Mouse (Mus musculus): ENCODE data around the gene Kmt2b.

DNA sequence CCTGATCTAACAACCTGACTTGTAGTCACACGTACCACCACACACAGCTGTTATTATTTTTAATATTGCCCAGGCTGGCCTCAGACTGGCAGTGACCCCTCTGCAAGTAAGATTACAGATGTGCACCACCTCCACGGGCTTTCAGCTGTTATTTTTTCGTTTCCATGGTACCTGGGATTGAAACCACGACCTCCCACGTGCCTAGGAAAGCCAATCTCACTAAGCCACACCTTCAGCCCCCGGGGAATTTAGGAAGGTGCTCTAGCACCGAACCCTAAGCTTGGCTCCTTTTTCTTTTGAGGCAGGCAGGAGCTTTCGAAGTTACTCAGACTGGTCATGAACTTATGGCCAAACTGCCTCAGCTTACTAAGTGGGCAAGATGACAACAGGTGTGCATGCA is 15.9 kb upstream of the Kmt2b start:
- TF ChIP-seq EP300 (IDR thresholded peaks at IDR 0.05; ENCODE audit: low read depth): no peak
- no peak for TF ChIP-seq CTCF (IDR thresholded peaks at IDR 0.05; ENCODE audit: low read depth)
